Mouse (Mus musculus) embryonic facial prominence, embryonic 11.5 days (tissue): ENCODE results near the gene Kif19a. TPM values are rescaled to one million over a fixed set of nuclear protein-coding genes. Genes with fewer than 3 reads are reported as not detected.

Experiments
- ATAC-seq: fragments of 200-750 bp; cut with Nextera tagmentation; replicated peaks from 2 replicates; pipeline ENCODE4 v1.8.0; 2017; ENCODE audit warnings: low read depth; ENCODE audit not compliant: insufficient number of reproducible peaks, low FRiP score, low TSS enrichment
- DNase-seq: peaks from one replicate; pipeline ENCODE4 v3.0.0-alpha.2; 2015; ENCODE audit warnings: low spot score
- H3K27ac ChIP-seq: fragments of 300-500 bp; sonication (generic); replicated peaks from 2 replicates; pipeline ENCODE4 v1.5.1; 2014; ENCODE audit warnings: mild to moderate bottlenecking, low read depth, low read length, control low read depth
- H3K27me3 ChIP-seq: fragments of 300-500 bp; sonication (generic); 2 replicates; pipeline ENCODE4 v1.6.1; 2014; ENCODE audit warnings: mild to moderate bottlenecking, low read length, moderate library complexity, mixed read lengths; ENCODE audit not compliant: control insufficient read depth, insufficient read depth
- H3K36me3 ChIP-seq: fragments of 300-500 bp; sonication (generic); replicated peaks from 2 replicates; pipeline ENCODE4 v1.6.1; 2014; ENCODE audit warnings: low read depth, mild to moderate bottlenecking, low read length, moderate library complexity, mixed read lengths; ENCODE audit not compliant: control insufficient read depth, insufficient read depth
- H3K4me1 ChIP-seq: fragments of 300-500 bp; sonication (generic); 2 replicates; pipeline ENCODE4 v1.6.1; 2014; ENCODE audit warnings: low read length, mixed read lengths; ENCODE audit not compliant: control insufficient read depth, insufficient read depth
- H3K4me2 ChIP-seq: fragments of 300-500 bp; sonication (generic); 2 replicates; pipeline ENCODE4 v1.6.1; 2014; ENCODE audit warnings: low read depth, mild to moderate bottlenecking, control low read depth, low read length, moderate library complexity
- H3K4me3 ChIP-seq: fragments of 300-500 bp; sonication (generic); 2 replicates; pipeline ENCODE4 v1.5.1; 2014; ENCODE audit warnings: low read depth, low read length, control low read depth
- H3K9ac ChIP-seq: fragments of 300-500 bp; sonication (generic); replicated peaks from 2 replicates; pipeline ENCODE4 v1.6.1; 2014; ENCODE audit warnings: mild to moderate bottlenecking, control low read depth, low read length
- H3K9me3 ChIP-seq: fragments of 300-500 bp; sonication (generic); replicated peaks from 2 replicates; pipeline ENCODE4 v1.6.1; 2016; ENCODE audit warnings: mild to moderate bottlenecking, low read length, inconsistent platforms, mixed read lengths; ENCODE audit not compliant: control insufficient read depth
- WGBS: fragments of 180-500 bp; shearing (Covaris S2); extraction: QIAGEN DNeasy Blood & Tissue Kit; methylation state at CpG from one replicate; pipeline ENCODE4 v1.1.7; 2014; 5-methylcytosine and 5-hydroxymethylcytosine counted together
- polyA plus RNA-seq: library from polyadenylated mRNA; unstranded; fragments of >200 nt; fragmentation: Nextera tagmentation; extraction: Ambion mirVana; gene quantifications from 2 replicates; pipeline ENCODE4 v1.2.1, GENCODE M21; 2014

The Kif19a gene
- polyA plus RNA-seq, 1 experiment from 2014 or later = 0.81 TPM

GRCm38 (mm10) chr11:114793868-114794545 is 28.8 kb downstream of the Kif19a start:
- H3K4me2 ChIP-seq = peak overlapping the region; percentile 21
- DNase-seq (no peak), ATAC-seq (no peak)
- WGBS = 71% methylated on average over 19 of the region's 19 CpGs
- H3K4me3 ChIP-seq = no peak overlapping the region
- no peaks in the 10 kb centered on the region for H3K36me3 ChIP-seq
- peaks cover 50% of the 10 kb centered on the region for H3K27me3 ChIP-seq
- peaks cover 17% of the 10 kb centered on the region for H3K4me1 ChIP-seq
- H3K9me3 ChIP-seq = no peaks in the 10 kb centered on the region
- no peak overlapping the region for H3K27ac ChIP-seq
- 0 out of 2 replicates have a peak overlapping the region, but pooled peaks have one; percentile 18 for H3K9ac ChIP-seq

- peak overlapping the region; percentile 10; the same call in 1 of the 2 replicates for H3K4me2 ChIP-seq
- H3K4me3 ChIP-seq = peak overlapping the region; percentile 33
- H3K9me3 ChIP-seq = no peaks in the 10 kb centered on the region
- DNase-seq = no peak
- 0 out of 2 replicates have a peak, but pooled peaks have one; percentile 15 for ATAC-seq
- peaks cover 43% of the 10 kb centered on the region for H3K27me3 ChIP-seq
- H3K4me1 ChIP-seq = peaks cover 15% of the 10 kb centered on the region
- no peaks in the 10 kb centered on the region for H3K36me3 ChIP-seq
- peak overlapping the region; percentile 80; the same call in 1 of the 2 replicates for H3K27ac ChIP-seq
- no peak overlapping the region for H3K9ac ChIP-seq
- 37% methylated on average over 4 of the region's 4 CpGs for WGBS
Measured at GRCm38 (mm10) chr11:114794691-114795090, 29.5 kb downstream of the Kif19a start.

- no peaks in the 10 kb centered on the region for H3K9me3 ChIP-seq
- WGBS = 3% methylated on average over 7 of the region's 7 CpGs
Measured at GRCm38 (mm10) chr11:114795231-114795746, 30.1 kb downstream of the Kif19a start.

GRCm38 (mm10) chr11:114795848-114796322 is 30.7 kb downstream of the Kif19a start, which contains the start of gene Btbd17:
TSS of gene Btbd17 (minus strand) at chr11:114795945.
- H3K9ac ChIP-seq = peak within 1 kb of the TSS; percentile 37
- WGBS = 4% methylated on average over 4 of the region's 4 CpGs
- H3K9me3 ChIP-seq = no peaks in the 10 kb centered on the region
- H3K27ac ChIP-seq = peak within 1 kb of the TSS; percentile 80
- peak; percentile 80 for ATAC-seq
- peak within 1 kb of the TSS; percentile 33 for H3K4me3 ChIP-seq
- peak within 1 kb of the TSS; percentile 62 for H3K4me2 ChIP-seq
- no peaks in the 10 kb centered on the region for H3K36me3 ChIP-seq
- H3K4me1 ChIP-seq = peaks cover 15% of the 10 kb centered on the region
- peaks cover 32% of the 10 kb centered on the region for H3K27me3 ChIP-seq
- peak; percentile 68 for DNase-seq

More at GRCm38 (mm10) chr11:114795231-114795746, 30.1 kb downstream of the Kif19a start:
- ATAC-seq = peak; percentile 82
- peak; percentile 77 for DNase-seq
- no peaks in the 10 kb centered on the region for H3K36me3 ChIP-seq
- H3K27ac ChIP-seq = peak overlapping the region; percentile 80
- peaks cover 15% of the 10 kb centered on the region for H3K4me1 ChIP-seq
- no peak overlapping the region; the same call in none of the 2 replicates for H3K9ac ChIP-seq
- peaks cover 38% of the 10 kb centered on the region for H3K27me3 ChIP-seq
- peak overlapping the region; percentile 62 for H3K4me2 ChIP-seq
- peak overlapping the region; percentile 33 for H3K4me3 ChIP-seq

- H3K36me3 ChIP-seq = no peaks in the 10 kb centered on the region
- peaks cover 8% of the 10 kb centered on the region for H3K4me1 ChIP-seq
- no peak for DNase-seq
- H3K4me2 ChIP-seq = no peak overlapping the region
- H3K27me3 ChIP-seq = peaks cover 19% of the 10 kb centered on the region
- no peak overlapping the region for H3K27ac ChIP-seq
- 88% methylated on average over 7 of the region's 7 CpGs for WGBS
- H3K9me3 ChIP-seq = no peaks in the 10 kb centered on the region
- no peak overlapping the region for H3K4me3 ChIP-seq
- ATAC-seq = no peak
- H3K9ac ChIP-seq = no peak overlapping the region
Measured at GRCm38 (mm10) chr11:114797176-114797575, 32.0 kb downstream of the Kif19a start.

GRCm38 (mm10) chr11:114797981-114798380 is 32.8 kb downstream of the Kif19a start:
- DNase-seq (no peak), ATAC-seq (no peak)
- H3K9me3 ChIP-seq = no peaks in the 10 kb centered on the region
- H3K27ac ChIP-seq = no peak overlapping the region
- H3K27me3 ChIP-seq = peaks cover 11% of the 10 kb centered on the region
- WGBS = 84% methylated on average over 3 of the region's 3 CpGs
- no peaks in the 10 kb centered on the region for H3K36me3 ChIP-seq
- peaks cover 6% of the 10 kb centered on the region for H3K4me1 ChIP-seq
- no peak overlapping the region for H3K4me2 ChIP-seq
- H3K9ac ChIP-seq = no peak overlapping the region
- H3K4me3 ChIP-seq = no peak overlapping the region

GRCm38 (mm10) chr11:114798624-114799023 is 33.4 kb downstream of the Kif19a start, which contains the start of gene Gpr142:
TSS of gene Gpr142 (plus strand) at chr11:114798924.
- no peak within 1 kb of the TSS for H3K27ac ChIP-seq
- no peak for DNase-seq
- H3K4me2 ChIP-seq = no peak within 1 kb of the TSS
- 88% methylated on average over 3 of the region's 3 CpGs for WGBS
- H3K36me3 ChIP-seq = no peaks in the 10 kb centered on the region
- H3K9me3 ChIP-seq = no peaks in the 10 kb centered on the region
- H3K4me1 ChIP-seq = peaks cover 6% of the 10 kb centered on the region
- no peak within 1 kb of the TSS for H3K4me3 ChIP-seq
- ATAC-seq = no peak
- H3K27me3 ChIP-seq = peaks cover 6% of the 10 kb centered on the region; the same call in 1 of the 2 replicates
- H3K9ac ChIP-seq = no peak within 1 kb of the TSS

- DNase-seq (no peak), ATAC-seq (no peak)
- no peak overlapping the region for H3K27ac ChIP-seq
- H3K4me1 ChIP-seq = no peaks in the 10 kb centered on the region
- H3K4me3 ChIP-seq = no peak overlapping the region
- WGBS = 100% methylated on average over 1 of the region's 1 CpGs
- no peaks in the 10 kb centered on the region for H3K9me3 ChIP-seq
- H3K4me2 ChIP-seq = no peak overlapping the region
- H3K36me3 ChIP-seq = no peaks in the 10 kb centered on the region
- H3K9ac ChIP-seq = no peak overlapping the region
- H3K27me3 ChIP-seq = no peaks in the 10 kb centered on the region
Measured at GRCm38 (mm10) chr11:114801906-114802305, 36.7 kb downstream of the Kif19a start.
